Mouse (Mus musculus): ENCODE results near the gene Prr5l. TPM values are rescaled to one million over a fixed set of nuclear protein-coding genes. Genes with fewer than 3 reads are reported as not detected.
"Not testable (repeated sequence)": the region's sequence is repeated elsewhere in the genome, so short reads cannot be mapped to it uniquely, and the experiment has no call there.

The Prr5l gene
- polyA plus RNA-seq, 1 experiment = 4.5 TPM

DNA sequence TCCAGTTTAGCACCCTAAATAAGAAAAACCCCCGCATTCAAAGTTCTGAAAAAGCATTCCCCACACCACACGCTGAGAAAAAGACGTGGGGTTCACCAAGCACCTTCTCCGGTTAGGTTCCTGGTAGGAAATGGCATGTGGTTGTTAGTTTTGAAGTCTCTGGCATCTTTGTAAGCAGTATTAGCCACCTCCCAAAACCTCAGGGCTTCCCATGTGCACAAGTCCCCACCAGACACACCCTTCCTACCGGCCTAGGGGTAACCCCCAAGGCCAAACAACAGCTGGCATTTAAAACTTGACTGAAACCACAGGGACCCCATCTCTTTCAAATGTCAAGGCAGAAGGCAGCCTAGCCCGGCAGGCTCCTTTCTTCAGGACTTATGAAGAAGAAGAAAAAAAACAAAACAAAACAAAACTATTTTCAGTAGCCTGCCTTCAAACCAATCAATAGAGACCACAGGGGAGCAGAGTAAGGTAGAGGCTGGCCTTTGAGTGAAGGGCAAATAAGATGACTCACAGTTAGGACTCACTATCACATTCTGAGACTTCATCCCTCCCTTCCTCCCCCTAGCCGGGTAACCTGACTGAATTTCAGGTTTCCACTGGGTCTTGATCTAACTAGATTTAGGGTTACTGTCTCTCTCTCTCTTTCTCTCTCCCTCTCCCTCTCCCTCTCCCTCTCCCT is 126.6 kb downstream of the Prr5l start:
- Histone ChIP-seq H3K4me3 (ENCODE audit: insufficient read depth, low read length) (no peak overlapping the region), H3K27ac (ENCODE audit: insufficient read depth, low read length) (no peak overlapping the region), H3K4me1 (ENCODE audit: control insufficient read depth, insufficient read depth, low read length) (peaks cover 11% of the 10 kb centered on the region)
- no peak for TF ChIP-seq CTCF (IDR thresholded peaks at IDR 0.05; ENCODE audit: borderline replicate concordance, insufficient read depth, low read length)
- no peak for TF ChIP-seq POLR2A (IDR thresholded peaks at IDR 0.05; ENCODE audit: low read depth, low read length)

DNA sequence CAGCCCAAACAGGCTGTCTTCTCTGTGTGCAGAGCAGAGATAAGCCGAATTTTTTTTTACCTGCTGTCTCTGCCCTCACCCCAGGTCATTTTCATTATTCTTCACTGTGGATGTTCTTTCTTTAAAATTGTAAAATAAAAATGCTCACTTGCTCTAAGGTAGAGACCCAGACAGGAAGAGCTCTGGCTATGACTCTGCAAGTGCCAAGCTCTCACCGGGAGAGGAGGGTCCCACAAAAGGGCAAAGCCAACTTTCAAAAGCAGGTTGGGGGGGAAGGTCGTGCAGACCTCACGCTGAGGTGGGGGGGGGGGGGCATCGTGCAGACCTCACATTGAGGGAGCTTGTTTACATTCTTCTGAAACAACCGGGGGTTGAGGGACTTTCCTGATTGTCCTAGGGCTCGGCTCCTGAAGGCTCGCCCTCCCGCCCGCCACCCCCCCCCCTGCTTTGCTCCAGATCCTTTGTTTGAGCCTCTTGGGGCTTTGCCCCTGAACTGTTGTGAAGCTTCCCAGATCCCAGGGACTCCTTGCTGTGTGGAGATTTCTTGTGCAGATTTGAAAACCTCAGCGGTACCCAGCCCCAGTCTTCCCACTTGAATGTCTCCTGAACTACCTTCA is 127.8 kb downstream of the Prr5l start:
- H3K27ac ChIP-seq (ENCODE audit: insufficient read depth, low read length) = 0 out of 2 replicates have a peak overlapping the region, but pooled peaks have one; percentile 12

DNA sequence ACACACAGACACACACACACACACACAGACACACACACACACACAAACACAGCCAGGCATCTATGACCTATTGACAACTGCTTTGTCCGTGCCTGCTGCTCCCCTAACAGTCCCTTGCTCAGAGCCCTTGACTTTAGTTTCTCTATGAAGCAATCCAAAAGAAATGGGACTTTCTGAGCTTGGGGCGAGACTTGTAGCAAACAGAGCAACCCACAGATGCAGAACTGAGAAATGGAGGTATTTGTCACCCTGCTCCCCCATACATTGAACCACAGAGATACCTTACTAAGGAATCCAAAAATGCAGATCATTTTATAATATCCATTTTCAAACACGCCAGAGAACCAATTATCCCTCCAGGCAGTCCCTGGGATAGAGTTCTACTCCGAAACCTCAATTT is 128.4 kb downstream of the Prr5l start:
- TF ChIP-seq CTCF (IDR thresholded peaks at IDR 0.05; ENCODE audit: borderline replicate concordance, insufficient read depth, low read length) = no peak
- TF ChIP-seq POLR2A (IDR thresholded peaks at IDR 0.05; ENCODE audit: low read depth, low read length) = no peak
- Histone ChIP-seq H3K27ac (ENCODE audit: insufficient read depth, low read length) (no peak overlapping the region), H3K4me1 (ENCODE audit: control insufficient read depth, insufficient read depth, low read length) (peaks cover 19% of the 10 kb centered on the region), H3K4me3 (ENCODE audit: insufficient read depth, low read length) (no peak overlapping the region)

More for the DNA sequence above, 127.8 kb downstream of the Prr5l start:
- H3K4me1 ChIP-seq (ENCODE audit: control insufficient read depth, insufficient read depth, low read length) = peaks cover 16% of the 10 kb centered on the region
- H3K4me3 ChIP-seq (ENCODE audit: insufficient read depth, low read length) = no peak overlapping the region
- TF ChIP-seq POLR2A (IDR thresholded peaks at IDR 0.05; ENCODE audit: low read depth, low read length) = no peak
- no peak for TF ChIP-seq CTCF (IDR thresholded peaks at IDR 0.05; ENCODE audit: borderline replicate concordance, insufficient read depth, low read length)

GRCm38 (mm10) chr2:101752979-101753378 is 129.8 kb downstream of the Prr5l start:
- no peak overlapping the region for H3K4me3 ChIP-seq (ENCODE audit: insufficient read depth, low read length)
- TF ChIP-seq CTCF (IDR thresholded peaks at IDR 0.05; ENCODE audit: borderline replicate concordance, insufficient read depth, low read length) (no peak), POLR2A (IDR thresholded peaks at IDR 0.05; ENCODE audit: low read depth, low read length) (no peak)
- H3K27ac ChIP-seq (ENCODE audit: insufficient read depth, low read length) = no peak overlapping the region
- H3K4me1 ChIP-seq (ENCODE audit: control insufficient read depth, insufficient read depth, low read length) = peaks cover 19% of the 10 kb centered on the region

DNA sequence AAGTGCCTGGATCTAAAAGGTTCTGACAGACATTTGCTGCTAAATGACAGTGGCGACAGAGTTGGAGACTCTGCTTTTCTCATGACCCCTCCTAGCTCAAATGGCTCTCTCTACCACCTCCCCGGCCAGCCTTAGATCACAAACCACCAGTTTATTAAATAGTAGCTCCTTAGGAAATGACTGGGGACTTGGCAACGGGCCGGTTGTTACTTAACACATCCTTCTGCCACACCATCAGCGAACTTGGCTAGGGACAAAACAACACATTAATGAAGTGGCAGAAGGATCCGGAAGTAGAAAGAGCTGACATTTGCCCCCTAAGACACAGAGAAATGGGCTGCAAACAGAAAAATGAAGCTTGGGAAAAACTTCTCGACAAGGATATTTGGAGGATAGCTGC is 130.4 kb downstream of the Prr5l start:
- H3K27ac ChIP-seq (ENCODE audit: insufficient read depth, low read length) = no peak overlapping the region
- no peak overlapping the region for H3K4me3 ChIP-seq (ENCODE audit: insufficient read depth, low read length)
- TF ChIP-seq CTCF (IDR thresholded peaks at IDR 0.05; ENCODE audit: borderline replicate concordance, insufficient read depth, low read length) (no peak), POLR2A (IDR thresholded peaks at IDR 0.05; ENCODE audit: low read depth, low read length) (no peak)
- H3K4me1 ChIP-seq (ENCODE audit: control insufficient read depth, insufficient read depth, low read length) = peaks cover 19% of the 10 kb centered on the region

GRCm38 (mm10) chr2:101751236-101751922 is 131.4 kb downstream of the Prr5l start:
- Histone ChIP-seq H3K4me1 (ENCODE audit: control insufficient read depth, insufficient read depth, low read length) (peaks cover 24% of the 10 kb centered on the region), H3K4me3 (ENCODE audit: insufficient read depth, low read length) (no peak overlapping the region), H3K27ac (ENCODE audit: insufficient read depth, low read length) (peak overlapping the region; percentile 81)
- no peak for TF ChIP-seq POLR2A (IDR thresholded peaks at IDR 0.05; ENCODE audit: low read depth, low read length)
- no peak for TF ChIP-seq CTCF (IDR thresholded peaks at IDR 0.05; ENCODE audit: borderline replicate concordance, insufficient read depth, low read length)

DNA sequence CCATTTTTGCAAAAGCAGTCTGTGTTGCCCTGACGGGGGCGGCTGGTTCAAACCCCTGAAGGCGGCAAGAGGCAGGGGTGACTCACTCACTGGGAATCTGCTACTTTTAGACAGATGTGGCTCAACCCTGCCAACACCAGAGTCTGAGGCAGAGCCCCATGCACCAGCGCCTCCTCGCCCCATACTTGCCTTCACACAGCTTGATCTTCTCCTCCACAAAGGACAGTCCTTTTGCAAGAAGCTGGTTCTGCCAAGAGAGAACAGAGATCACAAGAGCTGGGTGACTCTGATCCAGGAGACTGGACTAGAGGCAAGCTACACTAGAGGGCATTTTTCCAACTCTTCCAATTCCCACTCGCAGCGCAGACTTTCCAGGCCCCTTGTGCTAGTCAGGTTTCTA is 136.3 kb downstream of the Prr5l start:
- no peak overlapping the region for H3K4me3 ChIP-seq (ENCODE audit: insufficient read depth, low read length)
- peak overlapping the region; percentile 67 for H3K27ac ChIP-seq (ENCODE audit: insufficient read depth, low read length)
- H3K4me1 ChIP-seq (ENCODE audit: control insufficient read depth, insufficient read depth, low read length) = peaks cover 13% of the 10 kb centered on the region
- no peak for TF ChIP-seq POLR2A (IDR thresholded peaks at IDR 0.05; ENCODE audit: low read depth, low read length)
- no peak for TF ChIP-seq CTCF (IDR thresholded peaks at IDR 0.05; ENCODE audit: borderline replicate concordance, insufficient read depth, low read length)

DNA sequence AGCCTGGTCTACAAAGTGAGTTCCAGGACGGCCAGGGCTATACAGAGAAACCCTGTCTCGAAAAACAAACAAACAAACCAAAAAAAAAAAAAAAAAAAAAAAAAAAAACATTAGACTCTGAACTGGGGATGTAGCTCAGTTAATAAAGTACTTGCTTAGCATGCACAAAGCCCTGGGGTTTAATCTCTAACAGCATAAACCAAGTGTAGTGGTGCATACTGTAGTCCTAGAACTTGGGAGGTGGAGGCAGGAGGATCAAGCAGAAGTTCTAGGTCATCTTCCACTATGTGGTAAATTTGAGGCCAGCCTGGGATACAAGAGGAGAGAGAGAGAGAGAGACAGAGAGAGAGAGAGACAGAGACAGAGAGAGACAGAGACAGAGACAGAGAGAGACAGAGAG is 137.2 kb downstream of the Prr5l start:
- not testable (repeated sequence) for H3K27ac ChIP-seq (ENCODE audit: insufficient read depth, low read length); H3K4me3 ChIP-seq (ENCODE audit: insufficient read depth, low read length)
- H3K4me1 ChIP-seq (ENCODE audit: control insufficient read depth, insufficient read depth, low read length) = peaks cover 13% of the 10 kb centered on the region

DNA sequence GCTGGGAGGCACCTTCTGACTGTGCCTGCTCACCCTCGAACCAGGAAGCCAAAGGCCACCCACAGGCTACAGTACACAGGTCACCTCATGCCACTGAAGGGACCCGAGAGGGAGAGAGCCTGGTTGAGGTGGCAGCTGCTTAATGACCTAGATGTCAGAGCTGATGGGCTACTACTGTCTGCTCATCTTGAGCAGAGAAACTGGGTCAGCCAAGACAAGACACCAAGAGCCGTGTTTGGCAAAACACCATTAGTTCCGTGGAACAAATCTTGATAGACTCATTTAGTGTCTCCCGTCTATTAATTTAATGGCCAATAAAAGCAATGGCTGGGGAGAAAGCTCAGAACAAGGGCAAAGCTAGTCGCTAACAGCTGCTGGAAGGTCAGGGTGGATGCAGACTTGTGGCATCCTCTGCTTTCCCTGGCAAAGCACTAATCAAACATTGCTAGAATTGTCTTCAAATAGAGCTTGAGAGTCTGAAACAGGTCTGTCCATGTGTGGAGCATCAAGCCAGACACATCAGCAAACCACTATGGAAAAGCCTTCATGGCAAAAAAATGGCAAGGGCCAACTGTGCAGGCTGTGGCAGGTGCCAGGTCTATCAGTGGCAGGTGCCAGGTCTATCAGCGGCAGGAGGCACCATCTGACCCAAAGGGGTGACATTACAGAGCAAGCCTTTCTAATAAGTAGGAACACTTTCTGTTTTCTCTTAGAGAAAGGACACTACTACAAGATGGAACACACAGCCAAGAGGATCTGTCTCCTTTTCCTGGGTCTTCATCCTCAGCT is 140.6 kb downstream of the Prr5l start:
- no peak overlapping the region for H3K4me3 ChIP-seq (ENCODE audit: insufficient read depth, low read length)
- no peak for TF ChIP-seq POLR2A (IDR thresholded peaks at IDR 0.05; ENCODE audit: low read depth, low read length)
- no peak for TF ChIP-seq CTCF (IDR thresholded peaks at IDR 0.05; ENCODE audit: borderline replicate concordance, insufficient read depth, low read length)
- H3K27ac ChIP-seq (ENCODE audit: insufficient read depth, low read length) = no peak overlapping the region
- peaks cover 27% of the 10 kb centered on the region for H3K4me1 ChIP-seq (ENCODE audit: control insufficient read depth, insufficient read depth, low read length)

Data from embryonic fibroblast, embryonic 13.5 days (primary cell).